Mouse (Mus musculus): ENCODE data around the gene Gm10271.

Gm10271 gene

DNA sequence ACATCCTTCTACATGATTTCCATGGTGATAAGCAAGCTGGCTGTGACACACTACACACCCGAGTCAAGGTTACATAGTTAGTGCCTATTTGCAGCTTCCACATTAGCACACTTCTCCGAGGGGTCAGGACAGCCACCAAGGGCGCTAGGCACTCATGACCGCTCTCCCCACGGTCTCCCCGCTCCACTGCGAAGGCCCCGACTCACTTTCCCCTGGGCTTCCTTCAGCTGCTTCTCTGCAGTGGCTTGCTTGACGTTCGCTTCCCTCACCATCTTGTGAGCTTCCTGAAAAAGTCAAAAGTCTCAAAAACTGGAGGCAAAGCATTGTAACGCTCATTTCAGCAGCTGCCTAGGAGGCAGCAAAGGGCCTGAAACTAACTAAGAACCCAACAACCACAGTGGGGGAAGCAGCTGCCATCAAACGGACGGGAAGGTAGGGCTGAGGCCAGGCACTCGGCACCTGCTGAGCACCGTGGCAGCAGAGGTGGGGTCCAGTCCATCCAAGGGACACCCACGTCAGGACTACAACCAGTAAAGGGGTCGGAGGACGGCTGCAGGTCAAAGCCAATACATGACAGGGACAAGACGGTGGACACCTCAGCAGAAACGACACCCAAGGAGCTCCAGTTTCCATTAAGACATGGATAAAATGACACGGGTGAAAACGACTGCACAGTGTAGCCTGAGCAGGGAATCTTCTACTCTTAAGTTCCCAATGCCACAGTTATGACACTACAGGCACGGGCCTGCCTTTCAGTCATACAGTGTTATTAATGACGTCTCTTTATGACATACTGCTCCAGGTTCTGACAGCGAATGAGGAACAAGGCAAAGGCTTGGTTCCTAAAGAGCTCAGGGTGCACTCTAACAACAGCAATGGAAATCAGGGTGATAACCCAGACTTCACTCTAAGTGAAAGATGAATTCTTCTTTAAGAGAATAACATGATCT is 52.8 kb downstream of the Gm10271 start:
- in situ Hi-C loops (cut with MboI; ENCODE audit: low pct_unique_long_range_greater_than_20kb in 1 of 2, low sequenced_read_pairs in 2 of 2, unreplicated experiment in 1 of 2): no loop called here

DNA sequence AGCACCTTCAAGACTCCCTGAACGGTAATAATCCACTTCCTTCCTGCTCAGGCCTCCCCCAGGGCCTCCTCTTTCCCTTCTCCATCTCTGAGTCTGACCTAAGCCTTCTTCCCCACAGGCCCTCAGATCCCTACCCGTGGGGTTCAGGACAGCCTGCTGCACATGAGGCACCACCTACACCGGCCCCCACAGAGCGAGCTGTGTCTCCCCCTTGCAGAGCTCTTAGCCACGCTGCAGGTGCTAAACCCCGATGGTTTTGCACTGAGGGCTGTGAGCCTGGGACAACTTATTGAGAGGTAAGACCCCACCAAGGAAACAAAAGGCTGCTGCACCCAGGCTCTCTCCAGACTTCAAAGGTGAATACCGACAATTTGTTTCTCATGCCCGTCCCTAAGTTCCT is 55.8 kb downstream of the Gm10271 start:
- in situ Hi-C loops (cut with MboI; ENCODE audit: low pct_unique_long_range_greater_than_20kb in 1 of 2, low sequenced_read_pairs in 2 of 2, unreplicated experiment in 1 of 2): no loop called here

DNA sequence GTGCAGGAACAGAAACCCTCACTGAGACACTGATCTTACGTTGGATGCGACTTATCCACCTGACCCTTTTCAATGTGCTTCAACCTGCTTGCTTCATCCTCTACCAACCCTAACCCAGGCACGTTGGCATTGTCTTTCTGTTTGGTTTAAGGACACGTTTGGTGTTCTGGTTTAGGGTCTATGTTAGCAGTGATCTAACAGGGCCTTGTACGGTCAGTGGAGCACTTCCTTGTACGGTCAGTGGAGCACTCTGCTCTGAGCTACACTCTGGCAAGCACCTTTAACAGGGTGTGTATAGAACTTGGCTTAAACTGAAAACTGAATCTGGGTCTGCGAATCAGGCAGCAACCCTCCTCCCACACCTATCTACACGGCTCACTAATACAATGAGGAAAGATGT is 57.1 kb downstream of the Gm10271 start:
- in situ Hi-C loops (cut with MboI; ENCODE audit: low pct_unique_long_range_greater_than_20kb in 1 of 2, low sequenced_read_pairs in 2 of 2, unreplicated experiment in 1 of 2): no loop called here

DNA sequence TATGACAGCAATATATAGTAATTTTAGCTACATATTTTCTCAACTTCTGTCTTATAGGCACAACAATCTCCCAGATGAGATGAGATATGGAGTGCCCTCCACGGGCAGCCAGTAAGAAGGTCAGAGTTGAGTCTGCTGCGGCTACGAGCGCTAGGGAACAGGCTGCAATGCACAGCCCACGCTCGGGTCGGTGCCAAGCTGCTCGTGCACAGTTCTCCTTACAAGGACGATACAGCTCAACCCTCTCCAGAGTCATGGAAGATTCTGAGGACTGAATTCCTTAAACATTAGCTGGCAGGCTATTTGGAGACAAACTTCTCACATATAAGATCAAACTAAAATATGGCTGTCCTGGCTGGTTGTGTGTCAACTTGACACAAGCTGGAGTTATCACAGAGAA is 57.8 kb downstream of the Gm10271 start:
- in situ Hi-C loops (cut with MboI; ENCODE audit: low pct_unique_long_range_greater_than_20kb in 1 of 2, low sequenced_read_pairs in 2 of 2, unreplicated experiment in 1 of 2): no loop called here

DNA sequence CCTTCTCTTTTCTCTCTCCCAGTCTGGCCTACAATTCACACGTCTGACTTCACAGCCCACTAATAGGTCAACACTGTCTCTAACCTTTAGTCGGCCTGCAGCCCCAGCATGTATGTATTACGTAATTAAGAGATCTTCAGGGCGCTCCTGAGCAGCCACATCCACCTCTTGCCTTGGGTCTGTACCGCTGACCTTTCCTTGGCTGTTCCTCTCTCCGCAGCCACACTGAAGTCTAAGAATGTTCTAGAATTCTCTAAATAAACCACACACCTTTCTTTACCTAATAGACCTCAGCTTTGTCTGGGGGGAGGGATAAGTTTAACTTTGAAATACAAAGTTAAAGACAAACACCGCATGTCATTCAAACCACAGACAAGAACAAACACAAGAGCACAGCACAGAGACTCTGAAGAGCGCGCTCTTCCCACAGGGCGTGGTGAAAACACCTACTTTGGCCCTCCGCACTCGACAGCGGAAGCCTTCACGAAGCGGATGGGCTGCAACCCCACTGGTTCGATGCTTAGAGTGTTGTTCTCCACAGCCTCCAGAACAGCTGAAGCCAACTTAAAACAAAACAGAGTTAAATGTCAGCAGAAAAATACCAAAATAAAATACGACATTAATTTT is 58.6 kb downstream of the Gm10271 start:
- in situ Hi-C loops (cut with MboI; ENCODE audit: low pct_unique_long_range_greater_than_20kb in 1 of 2, low sequenced_read_pairs in 2 of 2, unreplicated experiment in 1 of 2): no loop called here

DNA sequence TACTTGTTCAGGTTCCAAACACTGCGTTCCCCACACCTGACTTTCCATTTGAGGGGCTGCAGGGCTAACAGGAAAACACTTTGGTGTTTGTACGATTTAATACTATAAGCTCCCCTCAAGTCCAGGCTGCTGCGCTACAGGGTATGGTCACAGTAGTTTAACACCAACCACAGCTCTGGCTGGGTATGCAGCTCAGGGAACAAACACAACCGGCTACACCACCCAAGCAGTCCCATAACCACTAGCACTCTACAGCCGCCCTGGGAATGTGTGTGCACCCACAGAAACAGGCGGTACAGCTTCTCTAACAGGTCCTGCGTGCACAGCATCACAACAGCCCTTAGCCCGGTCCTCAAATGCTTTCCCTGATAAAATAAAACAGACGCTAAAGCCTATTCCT is 59.6 kb downstream of the Gm10271 start:
- in situ Hi-C loops (cut with MboI; ENCODE audit: low pct_unique_long_range_greater_than_20kb in 1 of 2, low sequenced_read_pairs in 2 of 2, unreplicated experiment in 1 of 2): no loop called here

DNA sequence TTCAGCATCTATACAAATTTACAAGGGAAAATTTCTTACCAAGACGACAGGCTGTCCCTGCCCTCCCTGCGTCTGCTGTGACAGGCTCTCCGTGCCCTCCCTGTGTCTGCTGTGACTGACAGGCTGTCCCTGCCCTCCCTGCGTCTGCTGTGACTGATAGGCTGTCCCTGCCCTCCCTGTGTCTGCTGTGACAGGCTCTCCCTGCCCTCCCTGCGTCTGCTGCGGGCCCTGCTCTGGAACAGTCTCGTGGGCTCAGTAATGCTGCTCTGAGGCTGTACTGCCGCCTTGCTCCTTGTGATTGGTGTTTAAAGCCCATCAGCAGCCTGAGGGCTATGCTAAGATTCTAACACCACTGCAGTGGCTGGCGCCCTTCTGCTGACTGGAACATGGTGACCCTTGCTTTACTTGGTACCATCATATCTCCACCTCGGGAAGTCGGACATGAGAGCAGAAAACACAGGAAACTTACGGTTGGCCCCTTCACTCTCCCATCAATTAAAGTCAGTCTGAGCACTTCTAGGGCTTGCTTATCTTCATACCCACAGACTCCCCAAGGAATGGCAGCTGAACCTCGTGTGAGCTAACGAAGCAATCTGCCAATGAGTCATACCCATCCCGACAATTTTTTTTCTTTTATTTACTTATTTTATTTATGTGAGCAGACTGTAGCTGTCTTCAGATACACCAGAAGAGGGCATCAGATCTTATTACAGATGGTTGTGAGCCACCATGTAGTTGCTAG is 63.3 kb downstream of the Gm10271 start:
- in situ Hi-C loops (cut with MboI; ENCODE audit: low pct_unique_long_range_greater_than_20kb in 1 of 2, low sequenced_read_pairs in 2 of 2, unreplicated experiment in 1 of 2): no loop called here
